Mouse (Mus musculus): ENCODE results near the gene Stxbp3. TPM values are rescaled to one million over a fixed set of nuclear protein-coding genes. Genes with fewer than 3 reads are reported as not detected.

Stxbp3 gene
- polyA plus RNA-seq, 1 experiment from 2014 or later, result 20.8 TPM

DNA sequence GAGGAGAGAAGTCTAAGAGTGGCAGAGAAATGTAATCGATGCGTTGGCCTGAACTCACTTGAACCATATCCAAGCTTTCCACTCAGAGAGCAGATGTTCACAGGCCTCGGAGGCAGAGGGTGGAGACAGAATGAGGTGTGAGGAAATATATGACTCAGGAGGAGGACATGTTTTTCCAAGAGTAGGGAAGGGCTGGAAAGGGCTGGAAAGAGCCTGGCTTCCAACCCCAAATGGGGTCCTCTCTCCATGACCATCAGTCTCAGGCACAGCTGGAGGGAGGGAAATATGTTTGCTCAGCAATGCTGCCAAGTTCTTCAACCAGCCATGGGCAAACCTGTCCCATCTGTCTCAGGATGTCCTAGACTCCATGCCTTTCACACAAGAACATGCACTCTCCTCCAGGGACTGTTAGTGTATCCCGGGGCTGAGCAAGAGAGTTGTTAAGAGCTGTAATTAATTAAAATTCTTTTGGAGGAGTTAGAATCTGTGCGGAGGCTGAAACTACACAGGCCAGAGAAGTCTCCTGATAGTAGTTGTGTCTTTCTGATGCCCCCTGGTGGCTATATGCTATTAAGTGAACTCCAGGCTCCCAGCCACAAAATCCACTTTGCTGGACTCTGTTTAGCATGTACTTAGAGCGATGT, 69.5 kb downstream of the Stxbp3 start:
- WGBS, result 45% methylated on average over 6 of the region's 6 CpGs
- peak; percentile 67 for ATAC-seq (ENCODE audit: insufficient read depth, low FRiP score, low TSS enrichment)

DNA sequence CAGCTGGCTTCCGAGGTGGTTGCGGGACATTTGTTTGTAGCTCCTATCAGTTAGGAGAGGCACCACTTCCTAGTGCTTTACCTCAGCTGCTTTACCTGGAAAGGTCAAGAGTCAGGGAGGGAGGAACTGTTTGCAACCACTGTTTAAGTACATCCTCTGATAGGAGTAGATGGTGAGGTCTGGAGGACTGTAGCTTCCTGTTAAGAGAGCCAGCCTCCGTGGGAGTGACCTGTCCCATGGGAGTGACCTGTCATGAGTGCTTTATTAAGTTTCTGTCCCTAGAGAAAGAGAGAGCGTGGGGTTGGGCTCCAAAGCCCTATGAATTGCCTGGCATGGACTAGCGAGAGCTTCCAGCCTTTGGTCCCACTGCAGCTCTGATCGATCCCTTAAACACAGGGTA, 70.8 kb downstream of the Stxbp3 start:
- no peak overlapping the region for H3K27ac ChIP-seq (ENCODE audit: low read depth, low read length)
- H3K4me3 ChIP-seq (ENCODE audit: low read depth, low read length), result no peak overlapping the region
- H3K27me3 ChIP-seq (ENCODE audit: control insufficient read depth, insufficient read depth, low read length), result no peaks in the 10 kb centered on the region
- no peaks in the 10 kb centered on the region for H3K4me1 ChIP-seq (ENCODE audit: control insufficient read depth, insufficient read depth, low read length)
- DNase-seq (ENCODE audit: low spot score), result no peak
- no peak overlapping the region for H3K4me2 ChIP-seq (ENCODE audit: low read depth)
- no peak for ATAC-seq (ENCODE audit: insufficient read depth, low FRiP score, low TSS enrichment)
- H3K9me3 ChIP-seq (ENCODE audit: control insufficient read depth, low read length), result no peaks in the 10 kb centered on the region
- 75% methylated on average over 6 of the region's 6 CpGs for WGBS
- H3K36me3 ChIP-seq (ENCODE audit: control insufficient read depth, insufficient read depth, low read length), result no peaks in the 10 kb centered on the region
- H3K9ac ChIP-seq (ENCODE audit: low read length), result no peak overlapping the region

More for the DNA sequence above, 69.5 kb downstream of the Stxbp3 start:
- Histone ChIP-seq H3K27ac (ENCODE audit: low read depth, low read length) (no peak overlapping the region), H3K9ac (ENCODE audit: low read length) (no peak overlapping the region), H3K9me3 (ENCODE audit: control insufficient read depth, low read length) (no peaks in the 10 kb centered on the region), H3K4me3 (ENCODE audit: low read depth, low read length) (no peak overlapping the region), H3K36me3 (ENCODE audit: control insufficient read depth, insufficient read depth, low read length) (no peaks in the 10 kb centered on the region), H3K27me3 (ENCODE audit: control insufficient read depth, insufficient read depth, low read length) (no peaks in the 10 kb centered on the region), H3K4me2 (ENCODE audit: low read depth) (no peak overlapping the region), H3K4me1 (ENCODE audit: control insufficient read depth, insufficient read depth, low read length) (no peaks in the 10 kb centered on the region)
- DNase-seq (ENCODE audit: low spot score), result peak; percentile 55

DNA sequence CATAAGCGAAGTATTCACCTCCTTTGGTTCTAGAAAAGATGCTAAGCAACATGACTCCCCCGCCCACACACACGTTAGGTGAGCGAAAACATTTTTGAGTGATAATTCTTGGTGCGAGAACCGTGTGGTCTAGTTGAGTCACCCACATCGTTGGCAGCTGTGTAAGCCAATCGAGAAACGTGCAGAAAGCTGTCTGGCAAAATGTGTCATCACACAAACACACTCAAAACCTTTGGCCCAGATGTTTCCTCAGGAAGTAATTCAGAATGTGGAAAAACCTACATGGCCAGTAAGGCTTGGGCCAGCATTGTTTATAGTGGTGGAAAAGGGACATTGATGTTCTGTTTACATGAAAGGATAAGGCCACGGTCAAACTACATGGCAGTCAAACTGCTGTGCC, 72.9 kb downstream of the Stxbp3 start:
- ATAC-seq (ENCODE audit: insufficient read depth, low FRiP score, low TSS enrichment), result no peak
- 88% methylated on average over 10 of the region's 10 CpGs for WGBS
- H3K4me3 ChIP-seq (ENCODE audit: low read depth, low read length), result no peak overlapping the region

GRCm38 (mm10) chr3:108766943-108767342, 73.4 kb downstream of the Stxbp3 start:
- Histone ChIP-seq H3K27ac (ENCODE audit: low read depth, low read length) (no peak overlapping the region), H3K27me3 (ENCODE audit: control insufficient read depth, insufficient read depth, low read length) (no peaks in the 10 kb centered on the region), H3K36me3 (ENCODE audit: control insufficient read depth, insufficient read depth, low read length) (no peaks in the 10 kb centered on the region), H3K4me1 (ENCODE audit: control insufficient read depth, insufficient read depth, low read length) (no peaks in the 10 kb centered on the region), H3K9me3 (ENCODE audit: control insufficient read depth, low read length) (no peaks in the 10 kb centered on the region), H3K9ac (ENCODE audit: low read length) (no peak overlapping the region), H3K4me3 (ENCODE audit: low read depth, low read length) (no peak overlapping the region), H3K4me2 (ENCODE audit: low read depth) (no peak overlapping the region)
- 87% methylated on average over 7 of the region's 7 CpGs for WGBS
- DNase-seq (ENCODE audit: low spot score) (no peak), ATAC-seq (ENCODE audit: insufficient read depth, low FRiP score, low TSS enrichment) (no peak)

More for the DNA sequence above, 72.9 kb downstream of the Stxbp3 start:
- no peak overlapping the region for H3K9ac ChIP-seq (ENCODE audit: low read length)
- H3K27ac ChIP-seq (ENCODE audit: low read depth, low read length), result no peak overlapping the region
- H3K27me3 ChIP-seq (ENCODE audit: control insufficient read depth, insufficient read depth, low read length), result no peaks in the 10 kb centered on the region
- DNase-seq (ENCODE audit: low spot score), result no peak
- no peaks in the 10 kb centered on the region for H3K9me3 ChIP-seq (ENCODE audit: control insufficient read depth, low read length)
- H3K36me3 ChIP-seq (ENCODE audit: control insufficient read depth, insufficient read depth, low read length), result no peaks in the 10 kb centered on the region
- no peak overlapping the region for H3K4me2 ChIP-seq (ENCODE audit: low read depth)
- no peaks in the 10 kb centered on the region for H3K4me1 ChIP-seq (ENCODE audit: control insufficient read depth, insufficient read depth, low read length)

DNA sequence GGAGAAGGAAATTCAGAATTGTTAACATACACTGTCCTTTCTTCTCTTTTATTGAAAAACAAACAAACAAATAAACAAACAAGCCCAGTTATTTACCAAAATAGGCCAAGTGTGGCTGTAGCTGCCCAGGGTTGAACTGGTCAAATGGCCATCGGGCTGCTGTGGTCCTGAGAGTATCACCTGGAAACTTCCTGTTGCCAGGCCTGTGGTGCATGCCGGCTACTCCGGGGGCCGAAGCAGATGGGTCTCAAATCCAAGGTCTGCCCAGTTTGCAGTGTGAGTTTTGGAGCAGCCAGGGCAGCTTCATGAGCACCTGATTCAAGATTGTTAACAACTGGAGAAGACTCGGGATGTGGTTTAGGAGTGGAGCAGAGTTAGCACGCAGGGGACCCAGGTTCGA, 74.8 kb downstream of the Stxbp3 start:
- no peaks in the 10 kb centered on the region for H3K36me3 ChIP-seq (ENCODE audit: control insufficient read depth, insufficient read depth, low read length)
- no peaks in the 10 kb centered on the region for H3K9me3 ChIP-seq (ENCODE audit: control insufficient read depth, low read length)
- WGBS, result 88% methylated on average over 7 of the region's 7 CpGs
- H3K9ac ChIP-seq (ENCODE audit: low read length), result no peak overlapping the region
- DNase-seq (ENCODE audit: low spot score) (no peak), ATAC-seq (ENCODE audit: insufficient read depth, low FRiP score, low TSS enrichment) (no peak)
- H3K4me2 ChIP-seq (ENCODE audit: low read depth), result no peak overlapping the region
- no peak overlapping the region for H3K27ac ChIP-seq (ENCODE audit: low read depth, low read length)
- H3K27me3 ChIP-seq (ENCODE audit: control insufficient read depth, insufficient read depth, low read length), result no peaks in the 10 kb centered on the region
- no peaks in the 10 kb centered on the region for H3K4me1 ChIP-seq (ENCODE audit: control insufficient read depth, insufficient read depth, low read length)
- no peak overlapping the region for H3K4me3 ChIP-seq (ENCODE audit: low read depth, low read length)

GRCm38 (mm10) chr3:108764976-108765375, 75.3 kb downstream of the Stxbp3 start:
- no peaks in the 10 kb centered on the region for H3K9me3 ChIP-seq (ENCODE audit: control insufficient read depth, low read length)
- H3K9ac ChIP-seq (ENCODE audit: low read length), result no peak overlapping the region
- ATAC-seq (ENCODE audit: insufficient read depth, low FRiP score, low TSS enrichment) (no peak), DNase-seq (ENCODE audit: low spot score) (no peak)
- H3K4me1 ChIP-seq (ENCODE audit: control insufficient read depth, insufficient read depth, low read length), result no peaks in the 10 kb centered on the region
- no peak overlapping the region for H3K27ac ChIP-seq (ENCODE audit: low read depth, low read length)
- 73% methylated on average over 7 of the region's 7 CpGs for WGBS
- no peaks in the 10 kb centered on the region for H3K27me3 ChIP-seq (ENCODE audit: control insufficient read depth, insufficient read depth, low read length)
- no peaks in the 10 kb centered on the region for H3K36me3 ChIP-seq (ENCODE audit: control insufficient read depth, insufficient read depth, low read length)
- H3K4me2 ChIP-seq (ENCODE audit: low read depth), result no peak overlapping the region
- H3K4me3 ChIP-seq (ENCODE audit: low read depth, low read length), result no peak overlapping the region

- Histone ChIP-seq H3K36me3 (ENCODE audit: control insufficient read depth, insufficient read depth, low read length) (no peaks in the 10 kb centered on the region), H3K27ac (ENCODE audit: low read depth, low read length) (no peak overlapping the region), H3K4me1 (ENCODE audit: control insufficient read depth, insufficient read depth, low read length) (no peaks in the 10 kb centered on the region), H3K27me3 (ENCODE audit: control insufficient read depth, insufficient read depth, low read length) (no peaks in the 10 kb centered on the region), H3K4me2 (ENCODE audit: low read depth) (no peak overlapping the region), H3K4me3 (ENCODE audit: low read depth, low read length) (no peak overlapping the region), H3K9ac (ENCODE audit: low read length) (no peak overlapping the region), H3K9me3 (ENCODE audit: control insufficient read depth, low read length) (no peaks in the 10 kb centered on the region)
- DNase-seq (ENCODE audit: low spot score) (no peak), ATAC-seq (ENCODE audit: insufficient read depth, low FRiP score, low TSS enrichment) (no peak)
- 83% methylated on average over 2 of the region's 2 CpGs for WGBS
Observed at GRCm38 (mm10) chr3:108763691-108764090, 76.6 kb downstream of the Stxbp3 start.

DNA sequence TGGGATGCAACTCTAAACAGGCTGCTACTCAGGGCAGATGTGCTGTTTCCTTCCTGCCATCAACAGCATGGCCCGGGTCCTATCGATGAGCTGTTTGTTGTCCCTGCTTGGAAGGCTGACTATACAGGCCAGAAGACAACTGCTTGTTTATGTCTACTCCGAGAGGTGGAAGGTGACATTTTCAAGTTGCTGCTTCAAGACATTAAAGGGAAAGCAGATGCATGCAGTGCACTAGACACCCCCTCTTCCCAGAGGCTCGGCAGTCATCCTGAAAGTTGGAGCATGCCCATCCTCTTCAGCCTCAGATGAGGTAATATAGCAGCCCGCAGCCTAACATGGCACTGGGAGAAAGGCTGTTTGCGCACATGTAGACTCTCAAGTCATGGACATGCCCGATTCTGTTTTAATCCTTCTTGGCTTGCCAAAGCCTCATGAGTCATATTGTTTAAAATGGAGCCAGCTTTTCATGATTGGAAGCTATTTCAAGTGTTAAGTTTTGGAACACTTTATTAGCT, 77.7 kb downstream of the Stxbp3 start:
- no peaks in the 10 kb centered on the region for H3K27me3 ChIP-seq (ENCODE audit: control insufficient read depth, insufficient read depth, low read length)
- DNase-seq (ENCODE audit: low spot score) (no peak), ATAC-seq (ENCODE audit: insufficient read depth, low FRiP score, low TSS enrichment) (no peak)
- no peaks in the 10 kb centered on the region for H3K36me3 ChIP-seq (ENCODE audit: control insufficient read depth, insufficient read depth, low read length)
- H3K4me2 ChIP-seq (ENCODE audit: low read depth), result no peak overlapping the region
- no peaks in the 10 kb centered on the region for H3K9me3 ChIP-seq (ENCODE audit: control insufficient read depth, low read length)
- H3K4me3 ChIP-seq (ENCODE audit: low read depth, low read length), result no peak overlapping the region
- no peak overlapping the region for H3K9ac ChIP-seq (ENCODE audit: low read length)
- H3K27ac ChIP-seq (ENCODE audit: low read depth, low read length), result no peak overlapping the region
- no peaks in the 10 kb centered on the region for H3K4me1 ChIP-seq (ENCODE audit: control insufficient read depth, insufficient read depth, low read length)
- WGBS, result 91% methylated on average over 7 of the region's 7 CpGs
